Mouse (Mus musculus) midbrain, embryonic 11.5 days (tissue): Measurements from ENCODE around the gene Ces1g. TPM values are rescaled to one million over a fixed set of nuclear protein-coding genes. Genes with fewer than 3 reads are reported as not detected.

Source experiments
- polyA plus RNA-seq: library from polyadenylated mRNA; unstranded; fragments of >200 nt; fragmentation: Nextera tagmentation; extraction: Ambion mirVana; gene quantifications from 2 replicates; pipeline ENCODE4 v1.2.1, GENCODE M21; 2014

Ces1g gene
- polyA plus RNA-seq, 1 experiment from 2014 or later: not detected

Other genes starting within 250 kb of the Ces1g start
- gene Ces1c, start 206.0 kb downstream of the Ces1g start, polyA plus RNA-seq: not detected in 2 replicates
- 0.32 TPM in 1 of 2 replicates, not detected in the other for gene Ces1d, start 139.5 kb downstream of the Ces1g start, polyA plus RNA-seq
- gene Ces1e, start 107.7 kb downstream of the Ces1g start, polyA plus RNA-seq: not detected in 2 replicates
- not detected in 2 replicates for gene Ces1f, start 57.6 kb downstream of the Ces1g start, polyA plus RNA-seq
- 0.10 TPM in 1 of 2 replicates, not detected in the other for gene Ces1h, start 42.4 kb upstream of the Ces1g start, polyA plus RNA-seq
- not detected in 2 replicates for gene Ces5a, start 198.5 kb upstream of the Ces1g start, polyA plus RNA-seq